Mouse (Mus musculus): ENCODE data around the gene Satb1. TPM values are rescaled to one million over a fixed set of nuclear protein-coding genes. Genes with fewer than 3 reads are reported as not detected.

Gene Satb1
- total and polyA plus RNA-seq, 2 experiments from 2014 or later, result 8.4 to 17.4 TPM

GRCm38 (mm10) chr17:51775070-51775881 is 57.8 kb downstream of the Satb1 start:
- no peak overlapping the region for H3K27ac ChIP-seq (ENCODE audit: low read depth)
- 88% methylated on average over 18 of the region's 18 CpGs for WGBS
- no peak overlapping the region for H3K4me2 ChIP-seq (ENCODE audit: low read depth, low read length)
- no peaks in the 10 kb centered on the region for H3K4me1 ChIP-seq (ENCODE audit: control insufficient read depth, insufficient read depth)
- TF ChIP-seq EP300 (IDR thresholded peaks at IDR 0.05; ENCODE audit: low read depth) (no peak), CTCF (IDR thresholded peaks at IDR 0.05; ENCODE audit: low read depth) (no peak)
- DNase-seq (ENCODE audit: low spot score) (no peak), ATAC-seq (ENCODE audit: insufficient read depth, low read depth) (no peak)
- H3K9ac ChIP-seq (replicated peaks; ENCODE audit: low read depth, low read length), result no peak overlapping the region
- no peaks in the 10 kb centered on the region for H3K9me3 ChIP-seq (replicated peaks; ENCODE audit: control insufficient read depth, low read length)
- H3K4me3 ChIP-seq (ENCODE audit: low read depth, low read length), result no peak overlapping the region
- H3K27me3 ChIP-seq (ENCODE audit: control insufficient read depth, insufficient read depth, low read length), result no peaks in the 10 kb centered on the region
- 0 out of 2 replicates have a peak, but pooled peaks cover 21% of the 10 kb centered on the region for H3K36me3 ChIP-seq (replicated peaks; ENCODE audit: control insufficient read depth, insufficient read depth, low read length)

- Histone ChIP-seq H3K9ac (replicated peaks; ENCODE audit: low read depth, low read length) (no peak overlapping the region), H3K4me1 (ENCODE audit: control insufficient read depth, insufficient read depth) (no peaks in the 10 kb centered on the region), H3K27ac (ENCODE audit: low read depth) (no peak overlapping the region), H3K4me3 (ENCODE audit: low read depth, low read length) (no peak overlapping the region), H3K9me3 (replicated peaks; ENCODE audit: control insufficient read depth, low read length) (no peaks in the 10 kb centered on the region), H3K4me2 (ENCODE audit: low read depth, low read length) (no peak overlapping the region), H3K36me3 (replicated peaks; ENCODE audit: control insufficient read depth, insufficient read depth, low read length) (peaks cover 11% of the 10 kb centered on the region), H3K27me3 (ENCODE audit: control insufficient read depth, insufficient read depth, low read length) (no peaks in the 10 kb centered on the region)
- ATAC-seq (ENCODE audit: insufficient read depth, low read depth) (no peak), DNase-seq (ENCODE audit: low spot score) (no peak)
- TF ChIP-seq CTCF (IDR thresholded peaks at IDR 0.05; ENCODE audit: low read depth) (no peak), EP300 (IDR thresholded peaks at IDR 0.05; ENCODE audit: low read depth) (no peak)
- WGBS, result 87% methylated on average over 8 of the region's 8 CpGs
These were observed 69.5 kb downstream of the Satb1 start for GRCm38 (mm10) chr17:51763600-51763999.

- Histone ChIP-seq H3K27ac (ENCODE audit: low read depth) (no peak overlapping the region), H3K4me3 (ENCODE audit: low read depth, low read length) (no peak overlapping the region), H3K4me2 (ENCODE audit: low read depth, low read length) (no peak overlapping the region), H3K9ac (replicated peaks; ENCODE audit: low read depth, low read length) (no peak overlapping the region), H3K9me3 (replicated peaks; ENCODE audit: control insufficient read depth, low read length) (no peaks in the 10 kb centered on the region), H3K27me3 (ENCODE audit: control insufficient read depth, insufficient read depth, low read length) (no peaks in the 10 kb centered on the region), H3K36me3 (replicated peaks; ENCODE audit: control insufficient read depth, insufficient read depth, low read length) (peaks cover 10% of the 10 kb centered on the region), H3K4me1 (ENCODE audit: control insufficient read depth, insufficient read depth) (no peaks in the 10 kb centered on the region)
- TF ChIP-seq EP300 (IDR thresholded peaks at IDR 0.05; ENCODE audit: low read depth) (no peak), CTCF (IDR thresholded peaks at IDR 0.05; ENCODE audit: low read depth) (no peak)
- ATAC-seq (ENCODE audit: insufficient read depth, low read depth) (no peak), DNase-seq (ENCODE audit: low spot score) (no peak)
- WGBS, result 73% methylated on average over 7 of the region's 7 CpGs
These were observed 70.6 kb downstream of the Satb1 start for GRCm38 (mm10) chr17:51762503-51762902.

- no peaks in the 10 kb centered on the region for H3K27me3 ChIP-seq (ENCODE audit: control insufficient read depth, insufficient read depth, low read length)
- 84% methylated on average over 17 of the region's 17 CpGs for WGBS
These were observed 72.0 kb downstream of the Satb1 start for GRCm38 (mm10) chr17:51760997-51761655.

GRCm38 (mm10) chr17:51760251-51760887 is 72.7 kb downstream of the Satb1 start:
- DNase-seq (ENCODE audit: low spot score) (no peak), ATAC-seq (ENCODE audit: insufficient read depth, low read depth) (no peak)
- Histone ChIP-seq H3K36me3 (replicated peaks; ENCODE audit: control insufficient read depth, insufficient read depth, low read length) (peaks cover 3% of the 10 kb centered on the region; the same call in 1 of the 2 replicates), H3K27ac (ENCODE audit: low read depth) (no peak overlapping the region), H3K27me3 (ENCODE audit: control insufficient read depth, insufficient read depth, low read length) (no peaks in the 10 kb centered on the region), H3K4me3 (ENCODE audit: low read depth, low read length) (no peak overlapping the region), H3K9me3 (replicated peaks; ENCODE audit: control insufficient read depth, low read length) (no peaks in the 10 kb centered on the region), H3K9ac (replicated peaks; ENCODE audit: low read depth, low read length) (no peak overlapping the region), H3K4me1 (ENCODE audit: control insufficient read depth, insufficient read depth) (no peaks in the 10 kb centered on the region), H3K4me2 (ENCODE audit: low read depth, low read length) (no peak overlapping the region)
- TF ChIP-seq CTCF (IDR thresholded peaks at IDR 0.05; ENCODE audit: low read depth) (no peak), EP300 (IDR thresholded peaks at IDR 0.05; ENCODE audit: low read depth) (no peak)
- 87% methylated on average over 17 of the region's 17 CpGs for WGBS

More at GRCm38 (mm10) chr17:51760997-51761655, 72.0 kb downstream of the Satb1 start:
- DNase-seq (ENCODE audit: low spot score) (no peak), ATAC-seq (ENCODE audit: insufficient read depth, low read depth) (no peak)
- H3K4me1 ChIP-seq (ENCODE audit: control insufficient read depth, insufficient read depth), result no peaks in the 10 kb centered on the region
- TF ChIP-seq CTCF (IDR thresholded peaks at IDR 0.05; ENCODE audit: low read depth) (no peak), EP300 (IDR thresholded peaks at IDR 0.05; ENCODE audit: low read depth) (no peak)
- no peak overlapping the region for H3K4me2 ChIP-seq (ENCODE audit: low read depth, low read length)
- no peak overlapping the region for H3K27ac ChIP-seq (ENCODE audit: low read depth)
- H3K9me3 ChIP-seq (replicated peaks; ENCODE audit: control insufficient read depth, low read length), result no peaks in the 10 kb centered on the region
- no peak overlapping the region for H3K9ac ChIP-seq (replicated peaks; ENCODE audit: low read depth, low read length)
- H3K4me3 ChIP-seq (ENCODE audit: low read depth, low read length), result no peak overlapping the region
- H3K36me3 ChIP-seq (replicated peaks; ENCODE audit: control insufficient read depth, insufficient read depth, low read length), result peaks cover 3% of the 10 kb centered on the region; the same call in 1 of the 2 replicates

Data from heart, postnatal 0 days (tissue).